Mouse (Mus musculus) heart, embryonic 13.5 days (tissue): ENCODE measurements around the gene Edn3. TPM values are rescaled to one million over a fixed set of nuclear protein-coding genes. Genes with fewer than 3 reads are reported as not detected.

Experiments used
- ATAC-seq: fragments of 200-750 bp; cut with Nextera tagmentation; 2 replicates; pipeline ENCODE4 v1.8.0; 2017; ENCODE audit warnings: moderate TSS enrichment; ENCODE audit not compliant: insufficient number of reproducible peaks, low FRiP score, low TSS enrichment; ENCODE audit errors: extremely low read depth
- H3K27ac ChIP-seq: fragments of 300-500 bp; sonication (generic); replicated peaks from 2 replicates; pipeline ENCODE4 v1.5.1; 2015; ENCODE audit warnings: moderate library complexity, mild to moderate bottlenecking, inconsistent platforms
- H3K27me3 ChIP-seq: fragments of 300-500 bp; sonication (generic); replicated peaks from 2 replicates; pipeline ENCODE4 v1.6.1; 2015; ENCODE audit warnings: mild to moderate bottlenecking, inconsistent platforms
- H3K36me3 ChIP-seq: fragments of 300-500 bp; sonication (generic); 2 replicates; pipeline ENCODE4 v1.6.1; 2015; ENCODE audit warnings: mild to moderate bottlenecking, inconsistent platforms
- H3K4me1 ChIP-seq: fragments of 300-500 bp; sonication (generic); 2 replicates; pipeline ENCODE4 v1.6.1; 2015; ENCODE audit warnings: inconsistent platforms
- H3K4me2 ChIP-seq: fragments of 300-500 bp; sonication (generic); 2 replicates; pipeline ENCODE4 v1.6.1; 2015; ENCODE audit warnings: inconsistent platforms, mild to moderate bottlenecking, moderate library complexity
- H3K4me3 ChIP-seq: fragments of 300-500 bp; sonication (generic); 2 replicates; pipeline ENCODE4 v1.5.1; 2015; ENCODE audit warnings: moderate library complexity, mild to moderate bottlenecking, inconsistent platforms
- H3K9ac ChIP-seq: fragments of 300-500 bp; sonication (generic); 2 replicates; pipeline ENCODE4 v1.6.1; 2015; ENCODE audit warnings: inconsistent platforms, mild to moderate bottlenecking, moderate library complexity
- H3K9me3 ChIP-seq: fragments of 300-500 bp; sonication (generic); 2 replicates; pipeline ENCODE4 v1.6.1; 2016; ENCODE audit warnings: inconsistent platforms
- WGBS: fragments of 180-500 bp; shearing (Covaris S2); methylation state at CpG from one replicate; pipeline ENCODE4 v1.1.7; 2015; ENCODE audit warnings: mixed read lengths; 5-methylcytosine and 5-hydroxymethylcytosine counted together
- polyA plus RNA-seq: library from polyadenylated mRNA; unstranded; fragments of >200 nt; fragmentation: Nextera tagmentation; extraction: Ambion mirVana; gene quantifications from 2 replicates; pipeline ENCODE4 v1.2.1, GENCODE M21; 2015

The Edn3 gene
- 0.99 and 1.0 TPM in 2 replicates for polyA plus RNA-seq

DNA sequence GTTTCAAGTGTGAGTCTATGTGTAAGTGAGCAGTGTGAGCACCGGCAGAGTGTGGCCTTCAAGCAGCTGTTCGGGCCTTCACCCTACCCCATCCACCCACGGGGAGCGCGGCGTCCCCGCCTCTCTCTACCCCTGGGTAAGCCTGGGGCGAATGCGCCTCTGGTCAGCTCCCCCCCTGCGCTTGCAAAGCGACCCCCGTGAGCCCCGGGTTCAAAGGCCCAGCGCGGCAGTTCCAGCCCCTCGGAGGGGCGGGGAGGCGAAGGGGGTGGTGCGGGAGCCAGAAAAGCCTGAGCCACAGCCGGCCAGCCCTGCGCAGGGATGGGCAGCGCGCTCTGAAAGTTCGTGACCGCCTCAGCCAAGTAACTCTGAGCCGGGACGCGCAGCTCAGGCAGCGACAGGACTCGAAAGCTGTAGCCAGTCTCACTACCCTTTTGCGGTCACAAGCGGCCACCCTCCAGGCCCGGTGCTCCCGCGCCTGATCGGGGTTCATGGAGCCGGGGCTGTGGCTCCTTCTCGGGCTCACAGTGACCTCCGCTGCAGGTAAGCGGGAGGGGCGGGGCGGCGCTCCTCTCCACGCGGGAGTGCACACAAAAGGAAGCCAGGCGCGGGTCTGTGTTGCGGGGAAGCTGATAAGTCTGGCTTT lies at the start of gene Edn3:
TSS of gene Edn3 (plus strand) at position 141 of the 643 bp plus-strand sequence.
- no peaks in the 10 kb centered on the region for H3K9me3 ChIP-seq
- H3K4me2 ChIP-seq = peak within 1 kb of the TSS; percentile 83
- H3K4me1 ChIP-seq = peaks cover 8% of the 10 kb centered on the region
- peaks cover 41% of the 10 kb centered on the region for H3K27me3 ChIP-seq
- under 1% methylated on average over 48 of the region's 48 CpGs for WGBS
- no peaks in the 10 kb centered on the region for H3K36me3 ChIP-seq
- no peak within 1 kb of the TSS for H3K27ac ChIP-seq
- H3K9ac ChIP-seq = peak within 1 kb of the TSS; percentile 74
- ATAC-seq = no peak
- peak within 1 kb of the TSS; percentile 55 for H3K4me3 ChIP-seq

DNA sequence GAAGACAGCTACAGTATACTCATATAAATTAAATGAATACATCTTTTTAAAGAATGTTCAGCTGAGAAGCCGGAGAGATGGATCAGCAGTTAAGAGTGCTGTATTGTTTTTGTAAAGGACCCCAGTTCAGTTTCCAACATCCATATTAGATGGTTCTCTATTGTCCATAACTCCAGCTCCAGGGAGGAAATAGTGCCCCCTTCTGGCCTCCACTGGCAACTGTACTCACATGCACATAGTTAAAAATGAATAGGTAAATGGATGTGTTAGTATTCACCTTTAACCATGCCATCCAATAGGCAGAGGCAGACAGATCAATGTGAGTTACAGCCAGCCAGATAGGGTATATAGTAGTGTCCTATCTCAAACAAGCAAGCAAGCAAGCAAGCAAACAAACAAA lies 48.4 kb upstream of the Edn3 start:
- Histone ChIP-seq H3K27me3 (no peaks in the 10 kb centered on the region), H3K4me1 (no peaks in the 10 kb centered on the region), H3K36me3 (no peaks in the 10 kb centered on the region), H3K4me3 (no peak overlapping the region), H3K9me3 (no peaks in the 10 kb centered on the region), H3K9ac (no peak overlapping the region), H3K4me2 (no peak overlapping the region), H3K27ac (no peak overlapping the region)
- WGBS = 93% methylated on average over 1 of the region's 1 CpGs
- no peak for ATAC-seq

GRCm38 (mm10) chr2:174715938-174716337 lies 44.5 kb upstream of the Edn3 start:
- H3K9ac ChIP-seq = no peak overlapping the region

GRCm38 (mm10) chr2:174717857-174718256 lies 42.6 kb upstream of the Edn3 start:
- no peak for ATAC-seq
- H3K9me3 ChIP-seq = no peaks in the 10 kb centered on the region
- 82% methylated on average over 4 of the region's 4 CpGs for WGBS

More at GRCm38 (mm10) chr2:174715938-174716337, 44.5 kb upstream of the Edn3 start:
- Histone ChIP-seq H3K4me1 (no peaks in the 10 kb centered on the region), H3K4me2 (no peak overlapping the region), H3K4me3 (no peak overlapping the region), H3K36me3 (no peaks in the 10 kb centered on the region), H3K9me3 (no peaks in the 10 kb centered on the region), H3K27ac (no peak overlapping the region), H3K27me3 (no peaks in the 10 kb centered on the region)
- no peak for ATAC-seq

GRCm38 (mm10) chr2:174727114-174727823 lies 33.1 kb upstream of the Edn3 start:
- Histone ChIP-seq H3K9me3 (no peaks in the 10 kb centered on the region), H3K4me3 (no peak overlapping the region), H3K27me3 (no peaks in the 10 kb centered on the region; the same call in 1 of the 2 replicates), H3K27ac (no peak overlapping the region), H3K36me3 (no peaks in the 10 kb centered on the region), H3K4me2 (no peak overlapping the region), H3K4me1 (peaks cover 2% of the 10 kb centered on the region; the same call in 1 of the 2 replicates), H3K9ac (no peak overlapping the region)
- 76% methylated on average over 10 of the region's 10 CpGs for WGBS
- ATAC-seq = no peak

More at GRCm38 (mm10) chr2:174717857-174718256, 42.6 kb upstream of the Edn3 start:
- no peak overlapping the region for H3K4me3 ChIP-seq
- H3K4me1 ChIP-seq = no peaks in the 10 kb centered on the region
- H3K27ac ChIP-seq = no peak overlapping the region
- no peak overlapping the region for H3K9ac ChIP-seq
- H3K27me3 ChIP-seq = no peaks in the 10 kb centered on the region
- H3K4me2 ChIP-seq = no peak overlapping the region
- no peaks in the 10 kb centered on the region for H3K36me3 ChIP-seq

DNA sequence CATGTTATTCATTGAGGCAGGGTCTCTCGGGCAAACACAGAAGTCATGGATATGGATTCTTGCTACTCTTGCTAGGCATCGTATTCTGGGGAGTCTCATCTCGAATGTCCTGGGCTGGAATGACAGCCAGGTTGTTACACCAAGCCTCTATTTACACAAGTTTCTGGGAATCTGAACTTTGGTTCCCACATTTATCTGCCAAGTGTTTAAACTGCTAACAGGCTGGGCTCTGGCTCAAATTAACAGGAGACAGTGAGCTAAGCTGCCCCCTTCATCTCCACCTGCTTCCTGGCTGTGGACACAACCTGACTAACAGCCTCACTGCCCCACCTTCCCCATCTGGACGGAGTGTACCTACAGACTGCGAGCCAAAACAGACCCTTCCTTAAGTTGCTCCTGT lies 28.5 kb upstream of the Edn3 start:
- H3K27ac ChIP-seq = no peak overlapping the region
- no peak for ATAC-seq
- WGBS = 67% methylated on average over 5 of the region's 5 CpGs

DNA sequence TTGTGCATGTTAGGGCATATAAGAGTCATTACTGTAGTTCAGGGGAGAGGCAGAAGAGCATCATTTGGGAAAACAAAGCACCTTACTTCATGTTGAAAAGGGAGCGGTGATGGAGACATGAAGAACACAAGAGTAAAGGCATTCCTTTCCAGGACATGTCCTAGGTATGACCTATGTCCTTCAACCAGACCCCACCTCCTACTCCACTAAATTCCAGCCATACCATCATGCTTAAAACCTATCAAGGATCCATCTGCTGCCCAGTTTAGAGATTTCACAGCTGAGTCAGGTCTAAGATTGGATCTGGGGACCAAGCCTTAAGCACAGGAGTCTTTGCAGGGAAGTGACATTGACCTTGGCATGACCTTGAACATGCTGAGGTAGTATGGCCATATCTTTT lies 25.1 kb upstream of the Edn3 start:
- H3K36me3 ChIP-seq = no peaks in the 10 kb centered on the region
- no peak for ATAC-seq
- H3K9me3 ChIP-seq = no peaks in the 10 kb centered on the region
- no peak overlapping the region for H3K9ac ChIP-seq
- no peak overlapping the region for H3K27ac ChIP-seq
- 64% methylated on average over 1 of the region's 1 CpGs for WGBS
- peaks cover 17% of the 10 kb centered on the region for H3K4me1 ChIP-seq
- H3K4me2 ChIP-seq = no peak overlapping the region
- no peak overlapping the region for H3K4me3 ChIP-seq
- no peaks in the 10 kb centered on the region for H3K27me3 ChIP-seq

More for the DNA sequence above, 28.5 kb upstream of the Edn3 start:
- Histone ChIP-seq H3K4me3 (no peak overlapping the region), H3K9me3 (no peaks in the 10 kb centered on the region), H3K9ac (no peak overlapping the region), H3K27me3 (no peaks in the 10 kb centered on the region; the same call in 1 of the 2 replicates), H3K36me3 (no peaks in the 10 kb centered on the region), H3K4me1 (peaks cover 17% of the 10 kb centered on the region), H3K4me2 (no peak overlapping the region)

DNA sequence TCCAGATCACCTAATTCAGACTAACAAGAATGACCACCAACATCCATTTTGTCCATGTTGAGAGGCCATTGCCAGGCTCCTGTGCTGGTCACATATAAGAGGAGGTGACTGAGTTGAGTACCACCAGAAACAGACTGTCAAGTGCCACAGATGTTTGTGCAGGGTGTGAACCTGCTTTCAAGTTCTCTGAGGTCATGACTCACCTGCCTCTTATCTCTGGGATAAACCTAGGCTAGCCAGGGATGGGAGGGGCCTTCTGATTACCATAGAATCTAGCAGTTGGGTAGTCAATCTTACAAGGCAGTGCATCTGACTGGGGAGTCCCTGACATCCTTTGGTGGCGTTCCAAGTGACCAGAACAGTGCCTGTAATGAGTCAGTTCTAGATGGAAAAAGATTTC lies 13.2 kb upstream of the Edn3 start:
- Histone ChIP-seq H3K4me3 (no peak overlapping the region), H3K4me1 (0 out of 2 replicates have a peak, but pooled peaks cover 5% of the 10 kb centered on the region), H3K9me3 (no peaks in the 10 kb centered on the region), H3K27me3 (no peaks in the 10 kb centered on the region), H3K36me3 (no peaks in the 10 kb centered on the region), H3K9ac (no peak overlapping the region), H3K27ac (no peak overlapping the region), H3K4me2 (no peak overlapping the region)
- 76% methylated on average over 1 of the region's 1 CpGs for whole genome bisulfite sequencing
- no peak for ATAC-seq

DNA sequence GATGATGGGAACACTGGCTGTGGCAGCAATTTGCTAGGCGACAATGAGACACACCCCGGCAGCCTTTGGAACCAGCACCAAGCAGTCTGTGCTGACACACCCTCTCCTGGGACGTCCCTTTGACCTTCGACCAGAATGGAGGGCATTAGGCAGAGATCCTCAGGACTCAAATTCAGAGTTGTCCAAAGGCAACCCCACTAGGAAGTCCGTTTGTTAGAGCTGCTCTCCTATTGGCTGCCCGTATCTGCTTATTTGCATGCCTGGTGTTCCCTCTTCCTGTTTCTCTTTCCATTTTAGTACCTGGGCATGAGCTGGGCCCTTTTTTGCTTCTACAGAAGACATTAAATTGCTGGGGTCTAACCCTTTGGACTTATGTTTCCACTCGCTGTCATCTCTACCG lies 12.0 kb upstream of the Edn3 start:
- Histone ChIP-seq H3K4me3 (no peak overlapping the region), H3K27ac (no peak overlapping the region), H3K9ac (no peak overlapping the region), H3K36me3 (no peaks in the 10 kb centered on the region), H3K27me3 (no peaks in the 10 kb centered on the region), H3K9me3 (no peaks in the 10 kb centered on the region), H3K4me1 (0 out of 2 replicates have a peak, but pooled peaks cover 5% of the 10 kb centered on the region), H3K4me2 (peak overlapping the region; percentile 41)
- no peak for ATAC-seq
- WGBS = 61% methylated on average over 8 of the region's 8 CpGs

DNA sequence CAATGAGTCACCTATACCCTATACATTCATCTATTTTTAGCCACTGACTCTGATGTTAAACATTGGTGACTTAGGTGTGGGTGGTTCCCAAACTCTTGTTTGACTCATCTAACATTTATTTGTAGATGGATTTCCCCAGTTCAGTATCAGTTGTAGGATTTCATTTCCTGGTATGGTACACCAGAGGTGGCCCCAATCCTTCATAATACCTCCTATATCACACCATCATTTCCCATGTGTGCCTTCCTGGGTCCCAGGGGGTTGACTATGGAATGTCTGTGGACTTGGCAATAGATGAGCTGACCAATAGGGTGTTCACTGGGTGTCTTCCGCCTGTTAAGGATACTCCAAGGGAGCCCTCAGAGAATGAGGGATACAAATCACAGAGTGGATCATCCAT lies 7.2 kb upstream of the Edn3 start:
- no peak for ATAC-seq
- no peak overlapping the region for H3K27ac ChIP-seq
- 82% methylated on average over 1 of the region's 1 CpGs for WGBS

DNA sequence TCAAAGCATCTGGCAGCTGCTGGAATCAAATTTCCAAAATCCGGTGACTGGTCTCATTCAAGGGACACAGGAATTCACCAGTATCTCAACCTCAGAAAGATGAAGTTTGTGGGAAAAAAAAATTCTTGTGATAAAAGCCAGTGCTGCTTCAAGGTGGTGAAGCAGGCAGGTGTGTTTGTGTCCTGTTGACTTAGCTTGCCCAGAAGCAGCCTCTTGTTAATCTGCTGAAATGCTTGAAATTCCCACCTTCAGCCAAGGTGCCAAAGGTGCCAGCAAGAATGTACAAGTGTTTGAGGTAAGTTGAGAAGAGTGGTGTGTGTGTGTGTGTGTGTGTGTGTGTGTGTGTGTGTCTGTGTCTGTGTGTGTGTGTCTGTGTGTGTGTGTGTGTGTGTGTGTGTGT lies 6.2 kb upstream of the Edn3 start:
- no peak for ATAC-seq
- 76% methylated on average over 1 of the region's 1 CpGs for WGBS

More for the DNA sequence above, 7.2 kb upstream of the Edn3 start:
- Histone ChIP-seq H3K4me1 (0 out of 2 replicates have a peak, but pooled peaks cover 5% of the 10 kb centered on the region), H3K4me2 (no peak overlapping the region), H3K36me3 (no peaks in the 10 kb centered on the region), H3K9ac (no peak overlapping the region), H3K4me3 (no peak overlapping the region), H3K27me3 (no peaks in the 10 kb centered on the region), H3K9me3 (no peaks in the 10 kb centered on the region)

More for the DNA sequence above, 6.2 kb upstream of the Edn3 start:
- Histone ChIP-seq H3K4me2 (no peak overlapping the region), H3K9me3 (no peaks in the 10 kb centered on the region), H3K27me3 (peaks cover under 1% of the 10 kb centered on the region; the same call in 1 of the 2 replicates), H3K9ac (no peak overlapping the region), H3K27ac (no peak overlapping the region), H3K4me3 (no peak overlapping the region), H3K36me3 (no peaks in the 10 kb centered on the region), H3K4me1 (no peaks in the 10 kb centered on the region)
